Mouse (Mus musculus) right cerebral cortex, postnatal 14 days (tissue): ENCODE results near the gene Nat14.

Source experiments
- DNase-seq: peaks from one replicate; pipeline ENCODE4 v3.0.0; 2022

Nat14 gene

GRCm38 (mm10) chr7:4920976-4921823 is 628 bp upstream of the Nat14 start:
- no peak for DNase-seq

GRCm38 (mm10) chr7:4922508-4922907 is 680 bp downstream of the Nat14 start:
- DNase-seq, result peak; percentile 85

- DNase-seq, result peak; percentile 79
Observed at GRCm38 (mm10) chr7:4922931-4923565, 1.2 kb downstream of the Nat14 start.

- peak; percentile 53 for DNase-seq
Observed at GRCm38 (mm10) chr7:4923586-4924364, 1.9 kb downstream of the Nat14 start.

- no peak for DNase-seq
Observed at GRCm38 (mm10) chr7:4924483-4924882, 2.7 kb downstream of the Nat14 start.

- no peak for DNase-seq
Observed at GRCm38 (mm10) chr7:4924891-4925301, 3.1 kb downstream of the Nat14 start.

GRCm38 (mm10) chr7:4925441-4926381 is 3.9 kb downstream of the Nat14 start, which contains the start of gene Ssc5d:
Ssc5d (plus strand) TSS chr7:4925785.
- peak; percentile 38 for DNase-seq

- DNase-seq, result no peak
Observed at GRCm38 (mm10) chr7:4926849-4927248, 5.0 kb downstream of the Nat14 start.

GRCm38 (mm10) chr7:4927711-4928110 is 5.9 kb downstream of the Nat14 start:
- DNase-seq, result no peak

GRCm38 (mm10) chr7:4928323-4928722 is 6.5 kb downstream of the Nat14 start:
- DNase-seq, result no peak

GRCm38 (mm10) chr7:4933103-4933502 is 11.3 kb downstream of the Nat14 start:
- DNase-seq, result no peak

- DNase-seq, result no peak
Observed at GRCm38 (mm10) chr7:4934160-4934914, 12.5 kb downstream of the Nat14 start.

GRCm38 (mm10) chr7:4936832-4937231 is 15.0 kb downstream of the Nat14 start:
- no peak for DNase-seq

GRCm38 (mm10) chr7:4937392-4937791 is 15.6 kb downstream of the Nat14 start:
- no peak for DNase-seq

- peak; percentile 70 for DNase-seq
Observed at GRCm38 (mm10) chr7:4938456-4938855, 16.6 kb downstream of the Nat14 start.

GRCm38 (mm10) chr7:4940068-4940479 is 18.2 kb downstream of the Nat14 start:
- DNase-seq, result peak; percentile 84

GRCm38 (mm10) chr7:4942673-4943072 is 20.8 kb downstream of the Nat14 start:
- no peak for DNase-seq

GRCm38 (mm10) chr7:4943223-4943815 is 21.5 kb downstream of the Nat14 start:
- DNase-seq, result peak; percentile 91

- no peak for DNase-seq
Observed at GRCm38 (mm10) chr7:4947855-4948254, 26.0 kb downstream of the Nat14 start.

- no peak for DNase-seq
Observed at GRCm38 (mm10) chr7:4948386-4948785, 26.6 kb downstream of the Nat14 start.
